Mouse (Mus musculus): ENCODE results near the gene Gm45808. TPM values are rescaled to one million over a fixed set of nuclear protein-coding genes. Genes with fewer than 3 reads are reported as not detected.
"Not testable (repeated sequence)": the region's sequence is repeated elsewhere in the genome, so short reads cannot be mapped to it uniquely, and the experiment has no call there.

Gene Gm45808
- polyA plus RNA-seq, 1 experiment from 2014 or later = not detected

- Histone ChIP-seq H3K4me1 (peaks cover 74% of the 10 kb centered on the region), H3K4me2 (peak overlapping the region; percentile 73), H3K9me3 (replicated peaks) (no peaks in the 10 kb centered on the region), H3K27me3 (replicated peaks) (no peaks in the 10 kb centered on the region), H3K36me3 (peaks cover 45% of the 10 kb centered on the region), H3K4me3 (peak overlapping the region; percentile 95), H3K9ac (peak overlapping the region; percentile 99), H3K27ac (peak overlapping the region; percentile 100)
- WGBS (ENCODE audit: insufficient replicate concordance) = 48% methylated on average over 16 of the region's 16 CpGs
- ATAC-seq = no peak
These were observed 35.7 kb upstream of the Gm45808 start for GRCm38 (mm10) chr7:45522194-45522752.

- Histone ChIP-seq H3K4me1 (peaks cover 73% of the 10 kb centered on the region), H3K4me2 (peak overlapping the region; percentile 73), H3K27me3 (replicated peaks) (no peaks in the 10 kb centered on the region), H3K9me3 (replicated peaks) (no peaks in the 10 kb centered on the region), H3K4me3 (peak overlapping the region; percentile 95), H3K36me3 (peaks cover 45% of the 10 kb centered on the region), H3K27ac (peak overlapping the region; percentile 100), H3K9ac (peak overlapping the region; percentile 99)
- no peak; the same call in 1 of the 2 replicates for ATAC-seq
- WGBS (ENCODE audit: insufficient replicate concordance) = 2% methylated on average over 28 of the region's 28 CpGs
These were observed 35.1 kb upstream of the Gm45808 start for GRCm38 (mm10) chr7:45521728-45522184.

GRCm38 (mm10) chr7:45520605-45521004 lies 34.0 kb upstream of the Gm45808 start:
- H3K9ac ChIP-seq = no peak overlapping the region
- peak overlapping the region; percentile 62; the same call in 1 of the 2 replicates for H3K27ac ChIP-seq
- WGBS (ENCODE audit: insufficient replicate concordance) = 86% methylated on average over 7 of the region's 7 CpGs
- H3K4me3 ChIP-seq = peak overlapping the region; percentile 95; the same call in 1 of the 2 replicates
- no peaks in the 10 kb centered on the region for H3K27me3 ChIP-seq (replicated peaks)
- peaks cover 85% of the 10 kb centered on the region for H3K4me1 ChIP-seq
- no peak for ATAC-seq
- H3K36me3 ChIP-seq = peaks cover 45% of the 10 kb centered on the region
- H3K4me2 ChIP-seq = peak overlapping the region; percentile 73
- no peaks in the 10 kb centered on the region for H3K9me3 ChIP-seq (replicated peaks)

- Histone ChIP-seq H3K36me3 (peaks cover 38% of the 10 kb centered on the region), H3K27me3 (replicated peaks) (no peaks in the 10 kb centered on the region), H3K4me1 (peaks cover 90% of the 10 kb centered on the region), H3K9me3 (replicated peaks) (no peaks in the 10 kb centered on the region), H3K27ac (peak overlapping the region; percentile 64), H3K4me3 (no peak overlapping the region), H3K4me2 (peak overlapping the region; percentile 34), H3K9ac (no peak overlapping the region)
- no peak for ATAC-seq
- WGBS (ENCODE audit: insufficient replicate concordance) = 57% methylated on average over 8 of the region's 8 CpGs
These were observed 32.9 kb upstream of the Gm45808 start for GRCm38 (mm10) chr7:45519345-45520120.

GRCm38 (mm10) chr7:45518618-45519017 lies 32.0 kb upstream of the Gm45808 start:
- Histone ChIP-seq H3K4me2 (no peak overlapping the region), H3K36me3 (peaks cover 29% of the 10 kb centered on the region), H3K4me3 (no peak overlapping the region), H3K4me1 (peaks cover 93% of the 10 kb centered on the region), H3K9ac (no peak overlapping the region), H3K27me3 (replicated peaks) (no peaks in the 10 kb centered on the region), H3K9me3 (replicated peaks) (no peaks in the 10 kb centered on the region), H3K27ac (peak overlapping the region; percentile 64)
- ATAC-seq = no peak
- WGBS (ENCODE audit: insufficient replicate concordance) = 92% methylated on average over 16 of the region's 16 CpGs

- not testable (repeated sequence) for ATAC-seq; H3K4me3 ChIP-seq; H3K4me2 ChIP-seq; H3K9me3 ChIP-seq (replicated peaks); H3K27ac ChIP-seq; H3K9ac ChIP-seq; H3K27me3 ChIP-seq (replicated peaks)
- 61% methylated on average over 5 of the region's 5 CpGs for WGBS (ENCODE audit: insufficient replicate concordance)
- H3K4me1 ChIP-seq = peaks cover 77% of the 10 kb centered on the region
- H3K36me3 ChIP-seq = peaks cover 12% of the 10 kb centered on the region
These were observed 30.2 kb upstream of the Gm45808 start for GRCm38 (mm10) chr7:45516846-45517245.

- WGBS (ENCODE audit: insufficient replicate concordance) = 10% methylated on average over 16 of the region's 16 CpGs
- H3K9ac ChIP-seq = peak overlapping the region; percentile 65
- peak overlapping the region; percentile 30 for H3K4me3 ChIP-seq
- peaks cover 63% of the 10 kb centered on the region for H3K4me1 ChIP-seq
- peak overlapping the region; percentile 82 for H3K27ac ChIP-seq
- H3K36me3 ChIP-seq = no peaks in the 10 kb centered on the region
- H3K9me3 ChIP-seq (replicated peaks) = no peaks in the 10 kb centered on the region
- H3K27me3 ChIP-seq (replicated peaks) = no peaks in the 10 kb centered on the region
- ATAC-seq = peak; percentile 85
- peak overlapping the region; percentile 66 for H3K4me2 ChIP-seq
These were observed 28.8 kb upstream of the Gm45808 start for GRCm38 (mm10) chr7:45515436-45515835.

- Histone ChIP-seq H3K4me3 (no peak overlapping the region), H3K27me3 (replicated peaks) (no peaks in the 10 kb centered on the region), H3K36me3 (no peaks in the 10 kb centered on the region), H3K4me2 (peak overlapping the region; percentile 66), H3K9ac (no peak overlapping the region), H3K9me3 (replicated peaks) (no peaks in the 10 kb centered on the region), H3K4me1 (peaks cover 57% of the 10 kb centered on the region), H3K27ac (peak overlapping the region; percentile 82)
- ATAC-seq = no peak
- 84% methylated on average over 7 of the region's 7 CpGs for WGBS (ENCODE audit: insufficient replicate concordance)
These were observed 27.8 kb upstream of the Gm45808 start for GRCm38 (mm10) chr7:45514411-45514810.

- ATAC-seq = peak; percentile 72
- Histone ChIP-seq H3K4me2 (peak within 1 kb of the TSS; percentile 94), H3K9ac (peak within 1 kb of the TSS; percentile 88), H3K27me3 (replicated peaks) (no peaks in the 10 kb centered on the region), H3K4me1 (peaks cover 49% of the 10 kb centered on the region), H3K4me3 (peak within 1 kb of the TSS; percentile 83), H3K9me3 (replicated peaks) (no peaks in the 10 kb centered on the region), H3K36me3 (peaks cover 27% of the 10 kb centered on the region), H3K27ac (peak within 1 kb of the TSS; percentile 98)
- under 1% methylated on average over 44 of the region's 44 CpGs for WGBS (ENCODE audit: insufficient replicate concordance)
These were observed 23.5 kb upstream of the Gm45808 start, which contains the start of gene Nucb1 for GRCm38 (mm10) chr7:45509912-45510787. Nucb1 (minus strand) TSS chr7:45510406.

GRCm38 (mm10) chr7:45509181-45509882 lies 22.7 kb upstream of the Gm45808 start:
- Histone ChIP-seq H3K27ac (peak overlapping the region; percentile 98), H3K4me2 (peak overlapping the region; percentile 94), H3K9me3 (replicated peaks) (no peaks in the 10 kb centered on the region), H3K36me3 (peaks cover 36% of the 10 kb centered on the region), H3K27me3 (replicated peaks) (no peaks in the 10 kb centered on the region), H3K9ac (peak overlapping the region; percentile 88), H3K4me1 (peaks cover 45% of the 10 kb centered on the region), H3K4me3 (peak overlapping the region; percentile 83)
- WGBS (ENCODE audit: insufficient replicate concordance) = 20% methylated on average over 19 of the region's 19 CpGs
- ATAC-seq = peak; percentile 48

- H3K4me2 ChIP-seq = peak overlapping the region; percentile 94
- H3K4me3 ChIP-seq = peak overlapping the region; percentile 83
- H3K27ac ChIP-seq = peak overlapping the region; percentile 98
- ATAC-seq = peak; percentile 81
- H3K9me3 ChIP-seq (replicated peaks) = no peaks in the 10 kb centered on the region
- H3K9ac ChIP-seq = peak overlapping the region; percentile 88
- 31% methylated on average over 6 of the region's 6 CpGs for WGBS (ENCODE audit: insufficient replicate concordance)
- peaks cover 43% of the 10 kb centered on the region for H3K36me3 ChIP-seq
- H3K4me1 ChIP-seq = peaks cover 38% of the 10 kb centered on the region
- H3K27me3 ChIP-seq (replicated peaks) = no peaks in the 10 kb centered on the region
These were observed 21.9 kb upstream of the Gm45808 start for GRCm38 (mm10) chr7:45508561-45508960.

Data from liver, embryonic 12.5 days (tissue).